ENCODE assay signal across 16 mouse cellular contexts in genomic region chr14:24608356-24608755, GRCm38 (mm10).
DNase-seq lines count a peak whose midpoint lies in the region; ATAC-seq lines count a peak whose summit lies in the region.
"Had no signal": no experiment of that assay in that cellular context is flagged by ENCODE, and none has a peak within 500 bp of the region (broad histone marks: within the 10 kb centered on the region; RNA-seq: fewer than 3 reads in every experiment).

No protein-coding gene starts in this region.

- no peak for DNase-seq in cerebellum, postnatal 4 days (ENCODE audit: low spot score in 2 of 2)
- peak; percentile 86 for DNase-seq in cerebellum, adult 11-12 months
- peak; percentile 90 for DNase-seq in cerebellum, adult 9-10 months
- DNase-seq in cerebellum, postnatal 25 days, result peak; percentile 79 to 83
- DNase-seq in layer of hippocampus, adult 9-11 months, result no peak
- DNase-seq in embryo, embryonic 10.5 days (ENCODE audit: low spot score), result no peak
- no peak for DNase-seq in heart, postnatal 10 days
- DNase-seq: adrenal gland, postnatal 10 days; B cell, adult 2 months; gastrocnemius, postnatal 14 days; heart, adult 2 months; kidney, adult 2 months had no signal

- intact Hi-C loops in heart, postnatal 10 days (cut with DNase I), result no loop called here

- peak; percentile 78; the same call in 1 of the 2 replicates for ATAC-seq in cerebellum, adult (ENCODE audit: insufficient number of reproducible peaks, low FRiP score, low TSS enrichment)
- ATAC-seq: CD4-positive, CD25-positive, alpha-beta regulatory T cell, adult 4 months; forebrain, embryonic 16.5 days; intestine, embryonic 15.5 days had no signal

Comparison
In these comparisons a context has a peak if more than half of its experiments do, and no peak if none do; other contexts are left out.
1. DNase-seq: peak in cerebellum, adult 11-12 months (single experiment), cerebellum, adult 9-10 months (single experiment) and cerebellum, postnatal 25 days (2 of 2); none in cerebellum, postnatal 4 days (0 of 2), layer of hippocampus, adult 9-11 months (single experiment), embryo, embryonic 10.5 days (single experiment) and heart, postnatal 10 days (0 of 2).